Mouse (Mus musculus): Measurements from ENCODE around the gene Zkscan14. TPM values are rescaled to one million over a fixed set of nuclear protein-coding genes. Genes with fewer than 3 reads are reported as not detected.

The Zkscan14 gene
- polyA plus RNA-seq, 1 experiment from 2014 or later: 8.5 TPM

GRCm38 (mm10) chr5:145223395-145223794 is 21.7 kb upstream of the Zkscan14 start:
- H3K9ac ChIP-seq (replicated peaks; ENCODE audit: low read length): no peak overlapping the region
- WGBS: 86% methylated on average over 12 of the region's 12 CpGs
- peaks cover 2% of the 10 kb centered on the region; the same call in 1 of the 2 replicates for H3K36me3 ChIP-seq (replicated peaks; ENCODE audit: control insufficient read depth, insufficient read depth, low read depth, low read length)
- ATAC-seq (replicated peaks; ENCODE audit: insufficient number of reproducible peaks, low FRiP score, low TSS enrichment, low read depth) (no peak), DNase-seq (ENCODE audit: low spot score) (no peak)
- H3K9me3 ChIP-seq (replicated peaks; ENCODE audit: control insufficient read depth, low read length): no peaks in the 10 kb centered on the region
- H3K4me2 ChIP-seq (ENCODE audit: low read depth, low read length): no peak overlapping the region
- no peaks in the 10 kb centered on the region for H3K27me3 ChIP-seq (ENCODE audit: control insufficient read depth, insufficient read depth, low read length)
- H3K27ac ChIP-seq (replicated peaks; ENCODE audit: low read depth, low read length): no peak overlapping the region
- H3K4me1 ChIP-seq (ENCODE audit: control insufficient read depth, insufficient read depth, low read length): no peaks in the 10 kb centered on the region
- no peak overlapping the region for H3K4me3 ChIP-seq (ENCODE audit: low read depth, low read length)

DNA sequence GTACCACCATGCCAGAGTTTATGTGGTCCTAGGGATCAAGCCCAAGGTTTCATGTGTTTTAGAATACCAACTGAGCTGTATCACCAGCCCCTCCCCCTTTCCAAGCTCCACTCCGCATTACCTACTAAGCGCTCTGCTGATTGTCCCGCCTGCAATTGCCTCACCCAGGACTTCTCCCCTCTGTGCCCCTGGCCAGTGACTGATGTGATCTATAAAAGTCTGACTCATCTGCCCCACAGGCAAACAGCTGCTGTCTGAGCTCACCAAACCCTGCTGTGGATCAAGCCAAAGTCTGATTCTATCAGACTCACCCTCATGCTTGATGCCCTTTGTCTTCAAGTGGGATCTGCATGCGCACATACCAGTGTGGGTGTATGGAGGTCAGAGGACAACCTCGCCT is 21.2 kb upstream of the Zkscan14 start:
- 83% methylated on average over 5 of the region's 5 CpGs for WGBS
- Histone ChIP-seq H3K36me3 (replicated peaks; ENCODE audit: control insufficient read depth, insufficient read depth, low read depth, low read length) (peaks cover 2% of the 10 kb centered on the region; the same call in 1 of the 2 replicates), H3K27ac (replicated peaks; ENCODE audit: low read depth, low read length) (no peak overlapping the region), H3K27me3 (ENCODE audit: control insufficient read depth, insufficient read depth, low read length) (no peaks in the 10 kb centered on the region), H3K4me1 (ENCODE audit: control insufficient read depth, insufficient read depth, low read length) (no peaks in the 10 kb centered on the region), H3K4me2 (ENCODE audit: low read depth, low read length) (no peak overlapping the region), H3K4me3 (ENCODE audit: low read depth, low read length) (no peak overlapping the region), H3K9ac (replicated peaks; ENCODE audit: low read length) (no peak overlapping the region), H3K9me3 (replicated peaks; ENCODE audit: control insufficient read depth, low read length) (no peaks in the 10 kb centered on the region)
- ATAC-seq (replicated peaks; ENCODE audit: insufficient number of reproducible peaks, low FRiP score, low TSS enrichment, low read depth) (no peak; the same call in 1 of the 2 replicates), DNase-seq (ENCODE audit: low spot score) (no peak)

- H3K9me3 ChIP-seq (replicated peaks; ENCODE audit: control insufficient read depth, low read length): no peaks in the 10 kb centered on the region
- no peak for DNase-seq (ENCODE audit: low spot score)
- no peak overlapping the region for H3K27ac ChIP-seq (replicated peaks; ENCODE audit: low read depth, low read length)
- no peak overlapping the region for H3K4me2 ChIP-seq (ENCODE audit: low read depth, low read length)
- H3K4me3 ChIP-seq (ENCODE audit: low read depth, low read length): no peak overlapping the region
- peaks cover 2% of the 10 kb centered on the region; the same call in 1 of the 2 replicates for H3K36me3 ChIP-seq (replicated peaks; ENCODE audit: control insufficient read depth, insufficient read depth, low read depth, low read length)
- WGBS: 91% methylated on average over 8 of the region's 8 CpGs
- ATAC-seq (replicated peaks; ENCODE audit: insufficient number of reproducible peaks, low FRiP score, low TSS enrichment, low read depth): no peak
- no peak overlapping the region for H3K9ac ChIP-seq (replicated peaks; ENCODE audit: low read length)
- H3K27me3 ChIP-seq (ENCODE audit: control insufficient read depth, insufficient read depth, low read length): no peaks in the 10 kb centered on the region
- H3K4me1 ChIP-seq (ENCODE audit: control insufficient read depth, insufficient read depth, low read length): no peaks in the 10 kb centered on the region
Observed at GRCm38 (mm10) chr5:145219981-145220380, 18.3 kb upstream of the Zkscan14 start.

- Histone ChIP-seq H3K36me3 (replicated peaks; ENCODE audit: control insufficient read depth, insufficient read depth, low read depth, low read length) (peaks cover 2% of the 10 kb centered on the region; the same call in 1 of the 2 replicates), H3K9ac (replicated peaks; ENCODE audit: low read length) (no peak overlapping the region), H3K4me3 (ENCODE audit: low read depth, low read length) (no peak overlapping the region), H3K4me1 (ENCODE audit: control insufficient read depth, insufficient read depth, low read length) (no peaks in the 10 kb centered on the region), H3K4me2 (ENCODE audit: low read depth, low read length) (no peak overlapping the region), H3K27ac (replicated peaks; ENCODE audit: low read depth, low read length) (no peak overlapping the region), H3K27me3 (ENCODE audit: control insufficient read depth, insufficient read depth, low read length) (no peaks in the 10 kb centered on the region), H3K9me3 (replicated peaks; ENCODE audit: control insufficient read depth, low read length) (no peaks in the 10 kb centered on the region)
- DNase-seq (ENCODE audit: low spot score) (no peak), ATAC-seq (replicated peaks; ENCODE audit: insufficient number of reproducible peaks, low FRiP score, low TSS enrichment, low read depth) (no peak)
- WGBS: 93% methylated on average over 20 of the region's 20 CpGs
Observed at GRCm38 (mm10) chr5:145218671-145219070, 17.0 kb upstream of the Zkscan14 start.

- no peak overlapping the region for H3K4me3 ChIP-seq (ENCODE audit: low read depth, low read length)
- peaks cover 2% of the 10 kb centered on the region; the same call in 1 of the 2 replicates for H3K36me3 ChIP-seq (replicated peaks; ENCODE audit: control insufficient read depth, insufficient read depth, low read depth, low read length)
- 93% methylated on average over 21 of the region's 21 CpGs for WGBS
- no peak overlapping the region for H3K9ac ChIP-seq (replicated peaks; ENCODE audit: low read length)
- H3K4me1 ChIP-seq (ENCODE audit: control insufficient read depth, insufficient read depth, low read length): no peaks in the 10 kb centered on the region
- H3K27me3 ChIP-seq (ENCODE audit: control insufficient read depth, insufficient read depth, low read length): no peaks in the 10 kb centered on the region
- ATAC-seq (replicated peaks; ENCODE audit: insufficient number of reproducible peaks, low FRiP score, low TSS enrichment, low read depth) (no peak), DNase-seq (ENCODE audit: low spot score) (no peak)
- H3K27ac ChIP-seq (replicated peaks; ENCODE audit: low read depth, low read length): no peak overlapping the region
- H3K4me2 ChIP-seq (ENCODE audit: low read depth, low read length): no peak overlapping the region
- H3K9me3 ChIP-seq (replicated peaks; ENCODE audit: control insufficient read depth, low read length): no peaks in the 10 kb centered on the region
Observed at GRCm38 (mm10) chr5:145218206-145218605, 16.5 kb upstream of the Zkscan14 start.

- ATAC-seq (replicated peaks; ENCODE audit: insufficient number of reproducible peaks, low FRiP score, low TSS enrichment, low read depth) (no peak), DNase-seq (ENCODE audit: low spot score) (no peak)
- 82% methylated on average over 6 of the region's 6 CpGs for WGBS
- Histone ChIP-seq H3K27me3 (ENCODE audit: control insufficient read depth, insufficient read depth, low read length) (no peaks in the 10 kb centered on the region), H3K27ac (replicated peaks; ENCODE audit: low read depth, low read length) (no peak overlapping the region), H3K4me1 (ENCODE audit: control insufficient read depth, insufficient read depth, low read length) (no peaks in the 10 kb centered on the region), H3K36me3 (replicated peaks; ENCODE audit: control insufficient read depth, insufficient read depth, low read depth, low read length) (peaks cover 2% of the 10 kb centered on the region; the same call in 1 of the 2 replicates), H3K4me3 (ENCODE audit: low read depth, low read length) (no peak overlapping the region), H3K9ac (replicated peaks; ENCODE audit: low read length) (no peak overlapping the region), H3K9me3 (replicated peaks; ENCODE audit: control insufficient read depth, low read length) (no peaks in the 10 kb centered on the region), H3K4me2 (ENCODE audit: low read depth, low read length) (no peak overlapping the region)
Observed at GRCm38 (mm10) chr5:145217746-145218145, 16.1 kb upstream of the Zkscan14 start.

DNA sequence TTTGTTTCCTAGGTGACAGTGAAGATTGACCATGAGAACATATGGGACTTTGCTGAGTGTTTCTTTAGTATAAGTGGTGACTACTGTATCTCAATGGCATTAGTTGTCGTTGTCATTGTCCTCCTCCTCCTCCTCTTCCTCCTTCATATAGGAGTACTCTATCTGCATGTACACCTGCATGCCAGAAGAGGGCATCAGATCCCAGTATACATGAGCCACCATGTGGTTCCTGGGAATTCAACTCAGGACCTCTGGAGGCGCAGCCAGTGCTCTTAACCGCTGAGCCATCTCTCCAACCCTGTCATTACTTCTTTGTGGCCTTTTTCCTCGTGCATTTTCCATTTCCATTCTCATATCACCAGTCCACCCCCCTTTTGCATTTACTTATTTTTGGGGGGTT is 13.0 kb upstream of the Zkscan14 start:
- Histone ChIP-seq H3K9ac (replicated peaks; ENCODE audit: low read length) (no peak overlapping the region), H3K36me3 (replicated peaks; ENCODE audit: control insufficient read depth, insufficient read depth, low read depth, low read length) (no peaks in the 10 kb centered on the region; the same call in 1 of the 2 replicates), H3K27ac (replicated peaks; ENCODE audit: low read depth, low read length) (no peak overlapping the region), H3K4me2 (ENCODE audit: low read depth, low read length) (no peak overlapping the region), H3K27me3 (ENCODE audit: control insufficient read depth, insufficient read depth, low read length) (no peaks in the 10 kb centered on the region), H3K9me3 (replicated peaks; ENCODE audit: control insufficient read depth, low read length) (no peaks in the 10 kb centered on the region), H3K4me1 (ENCODE audit: control insufficient read depth, insufficient read depth, low read length) (no peaks in the 10 kb centered on the region), H3K4me3 (ENCODE audit: low read depth, low read length) (no peak overlapping the region)
- WGBS: 68% methylated on average over 4 of the region's 4 CpGs
- ATAC-seq (replicated peaks; ENCODE audit: insufficient number of reproducible peaks, low FRiP score, low TSS enrichment, low read depth): no peak
- DNase-seq (ENCODE audit: low spot score): no peak

DNA sequence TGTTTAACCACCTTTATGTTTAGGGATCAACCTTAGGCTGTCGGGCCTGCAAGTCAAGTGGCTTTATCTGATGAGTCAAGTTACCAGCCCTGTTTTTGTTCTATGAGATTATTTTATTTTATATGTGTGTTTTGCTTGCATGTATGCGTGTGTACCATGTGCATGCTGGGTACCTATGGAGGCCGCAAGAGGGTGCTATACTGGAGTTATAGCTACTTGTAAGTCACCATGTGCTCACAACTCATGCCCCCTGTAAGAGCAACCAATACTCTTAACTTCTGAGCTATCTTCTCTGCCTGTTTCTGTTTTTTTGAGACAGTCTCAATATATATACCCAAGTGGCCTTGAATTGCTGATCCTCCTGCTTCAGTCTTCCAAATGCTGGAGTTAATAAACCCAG is 11.8 kb upstream of the Zkscan14 start:
- H3K9ac ChIP-seq (replicated peaks; ENCODE audit: low read length): no peak overlapping the region
- ATAC-seq (replicated peaks; ENCODE audit: insufficient number of reproducible peaks, low FRiP score, low TSS enrichment, low read depth) (no peak), DNase-seq (ENCODE audit: low spot score) (no peak)
- 92% methylated on average over 3 of the region's 3 CpGs for WGBS
- H3K9me3 ChIP-seq (replicated peaks; ENCODE audit: control insufficient read depth, low read length): no peaks in the 10 kb centered on the region
- no peak overlapping the region for H3K4me3 ChIP-seq (ENCODE audit: low read depth, low read length)
- no peaks in the 10 kb centered on the region for H3K4me1 ChIP-seq (ENCODE audit: control insufficient read depth, insufficient read depth, low read length)
- no peak overlapping the region for H3K4me2 ChIP-seq (ENCODE audit: low read depth, low read length)
- no peak overlapping the region for H3K27ac ChIP-seq (replicated peaks; ENCODE audit: low read depth, low read length)
- no peaks in the 10 kb centered on the region for H3K27me3 ChIP-seq (ENCODE audit: control insufficient read depth, insufficient read depth, low read length)
- H3K36me3 ChIP-seq (replicated peaks; ENCODE audit: control insufficient read depth, insufficient read depth, low read depth, low read length): no peaks in the 10 kb centered on the region; the same call in 1 of the 2 replicates
